Mouse (Mus musculus): ENCODE data around the gene Olfr371.

Olfr371 gene

GRCm38 (mm10) chr8:85225688-85226087 is at the start of gene Olfr371:
TSS of gene Olfr371 (plus strand) at chr8:85225988.
- no peak for DNase-seq

DNA sequence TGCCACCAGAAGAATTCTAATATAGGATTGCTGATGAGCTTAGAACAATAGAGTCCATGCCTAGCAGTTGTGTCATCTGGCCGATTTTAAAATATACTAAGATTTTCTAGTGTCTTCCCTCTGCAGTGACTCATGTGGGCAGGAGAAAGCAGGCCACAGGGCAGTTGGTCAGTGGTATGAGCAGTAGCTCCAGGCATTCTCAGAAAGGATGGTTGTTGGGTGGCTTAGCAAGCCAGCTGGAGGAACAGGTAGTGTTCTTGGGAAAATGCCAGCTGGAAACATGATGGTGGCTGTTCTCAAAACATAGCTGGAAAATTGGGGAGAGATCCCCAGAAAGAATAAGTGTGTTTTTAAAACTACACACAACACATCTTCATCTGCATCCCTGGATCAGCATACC is 33.4 kb upstream of the Olfr371 start:
- DNase-seq, result no peak

DNA sequence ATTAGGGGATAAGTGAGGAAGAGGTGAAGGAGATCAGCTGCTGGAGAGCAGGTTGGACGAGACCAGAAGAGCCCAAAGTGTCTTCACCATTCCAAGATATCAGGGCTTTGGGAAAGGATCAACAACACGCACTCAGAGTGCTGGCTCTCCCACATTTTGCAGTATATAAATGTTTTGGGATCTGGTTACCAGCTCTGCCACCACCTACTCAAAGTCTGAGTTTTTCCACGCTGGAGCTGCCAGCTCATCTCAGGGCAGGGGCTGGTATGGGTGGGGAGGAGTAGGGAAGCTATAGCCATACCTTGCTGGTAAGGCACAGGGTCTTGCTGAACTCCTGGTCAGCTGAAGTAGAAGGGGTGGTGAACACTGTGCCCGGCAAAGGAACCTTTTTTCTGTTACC is 5.6 kb upstream of the Olfr371 start:
- no peak for DNase-seq

DNA sequence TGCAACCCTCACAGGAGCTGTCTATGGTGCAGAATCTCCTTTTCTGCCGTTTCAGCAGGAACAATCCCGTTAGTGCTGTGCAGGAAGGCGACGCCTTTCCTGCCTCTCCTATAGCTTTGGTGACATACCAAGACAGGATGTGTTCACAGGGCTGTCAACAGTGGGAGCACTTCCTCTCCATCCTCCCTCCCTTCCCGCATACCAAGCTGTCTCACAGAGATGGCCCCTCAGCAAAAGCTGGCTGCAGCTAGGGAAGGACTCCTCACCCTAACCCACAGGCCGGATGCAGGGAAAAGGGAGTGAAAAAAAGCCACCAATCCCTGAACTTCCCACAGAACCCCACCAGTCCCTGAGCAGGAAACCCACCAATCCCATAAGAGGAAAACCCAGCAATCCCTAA is 4.8 kb upstream of the Olfr371 start:
- no peak for DNase-seq

DNA sequence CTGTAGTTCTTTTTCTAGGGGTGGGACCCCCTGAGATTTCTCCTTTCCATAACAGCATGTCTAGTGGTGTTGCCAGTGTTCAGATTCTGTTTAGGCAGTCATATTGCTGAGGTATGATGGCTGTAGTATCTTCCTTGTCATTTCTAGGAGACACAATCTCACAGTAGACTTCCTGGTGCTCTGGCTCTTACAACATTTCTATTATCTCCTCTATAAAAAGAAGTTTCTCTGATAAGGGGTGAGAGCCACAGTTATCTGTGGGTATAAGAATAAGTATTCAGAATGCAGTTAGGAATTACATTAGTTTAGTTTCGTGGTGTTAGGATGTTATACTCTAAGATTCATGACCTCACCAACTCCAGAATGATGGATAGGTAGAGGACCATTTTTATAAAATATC is 1.5 kb downstream of the Olfr371 start:
- no peak for DNase-seq

All from kidney, adult 8-10 months (tissue).